Mouse (Mus musculus) CH12.LX (cell line): ENCODE data around the gene Adat3. TPM values are rescaled to one million over a fixed set of nuclear protein-coding genes. Genes with fewer than 3 reads are reported as not detected.

Experiments
- DNase-seq: peaks from one replicate; pipeline ENCODE4 v3.0.0-alpha.2; 2013; ENCODE audit errors: extremely low read depth
- H3K27ac ChIP-seq: 2 replicates; pipeline ENCODE4 v1.5.1; 2012; ENCODE audit warnings: low read depth, mild to moderate bottlenecking, control low read depth, moderate library complexity; ENCODE audit not compliant: insufficient read depth
- H3K27me3 ChIP-seq: replicated peaks from 2 replicates; pipeline ENCODE3; 2012; ENCODE audit warnings: inconsistent platforms
- H3K36me3 ChIP-seq, 2 experiments: replicated peaks in 1 of 2; 2 replicates each; pipeline versions ENCODE3 to v1.6.1; 2012; ENCODE audit warnings: inconsistent platforms in 1 of 2, low read length in 1 of 2, mild to moderate bottlenecking in 1 of 2, mixed read lengths in 1 of 2, moderate library complexity in 1 of 2; ENCODE audit not compliant: control insufficient read depth in 1 of 2, insufficient read depth in 1 of 2
- H3K4me1 ChIP-seq, 2 experiments: 2 replicates each; pipeline ENCODE4 v1.6.1; 2012; ENCODE audit warnings: inconsistent platforms in 1 of 2, moderate library complexity in 1 of 2; ENCODE audit not compliant: insufficient read depth in 2 of 2, control insufficient read depth in 1 of 2
- H3K4me2 ChIP-seq: 2 replicates; pipeline ENCODE4 v1.6.1; 2012; ENCODE audit warnings: low read depth, mild to moderate bottlenecking, control low read depth; ENCODE audit not compliant: poor library complexity, insufficient read depth, severe bottlenecking
- H3K4me3 ChIP-seq, 3 experiments: fragments of 150-350 bp in 1 of 3; sonication (generic) in 1 of 3; replicated peaks in 1 of 3; 2 replicates each; pipeline versions ENCODE3 to v1.5.1; 2011 to 2012; ENCODE audit warnings: low read depth in 2 of 3, low read length in 2 of 3, mild to moderate bottlenecking in 2 of 3, moderate library complexity in 2 of 3, control low read depth in 1 of 3, improper control_type of control experiment in 1 of 3, inconsistent platforms in 1 of 3, mixed read lengths in 1 of 3; ENCODE audit not compliant: poor library complexity in 1 of 3
- H3K79me2 ChIP-seq: replicated peaks from 2 replicates; pipeline ENCODE4 v1.6.1; 2012; ENCODE audit warnings: mild to moderate bottlenecking, moderate library complexity; ENCODE audit not compliant: control insufficient read depth, poor library complexity, insufficient read depth, severe bottlenecking; ENCODE audit errors: extremely low read depth
- H3K9ac ChIP-seq: 2 replicates; pipeline ENCODE4 v1.6.1; 2012; ENCODE audit warnings: low read depth, mild to moderate bottlenecking, control low read depth, moderate library complexity; ENCODE audit not compliant: insufficient read depth
- H3K9me3 ChIP-seq: replicated peaks from 2 replicates; pipeline ENCODE3; 2012; ENCODE audit warnings: low read length, inconsistent platforms, mixed read lengths
- BHLHE40 ChIP-seq: IDR thresholded peaks from 2 replicates; pipeline ENCODE4 v1.6.1; 2011; ENCODE audit warnings: mild to moderate bottlenecking, low read depth, low read length, improper control_type of control experiment
- CHD1 ChIP-seq: IDR thresholded peaks from 2 replicates; pipeline ENCODE4 v1.6.1; 2012; ENCODE audit warnings: low read depth, low read length, improper control_type of control experiment, inconsistent platforms
- CHD2 ChIP-seq: IDR thresholded peaks from 2 replicates; pipeline ENCODE4 v1.6.1; 2011; ENCODE audit warnings: low read length, improper control_type of control experiment
- CTCF ChIP-seq, 2 experiments: IDR thresholded peaks in 1 of 2; conservative IDR thresholded peaks in 1 of 2; 2 replicates each; pipeline ENCODE4 v1.5.1; 2011 to 2012; ENCODE audit warnings: low read depth in 2 of 2, low read length in 2 of 2, improper control_type of control experiment in 1 of 2, inconsistent platforms in 1 of 2, mild to moderate bottlenecking in 1 of 2, moderate library complexity in 1 of 2
- E2F4 ChIP-seq: IDR thresholded peaks from 2 replicates; pipeline ENCODE4 v1.6.1; 2011; ENCODE audit warnings: low read depth, low read length, improper control_type of control experiment; ENCODE audit not compliant: insufficient replicate concordance
- ELF1 ChIP-seq: IDR thresholded peaks from 2 replicates; pipeline ENCODE4 v1.6.1; 2014; ENCODE audit warnings: low read depth, mild to moderate bottlenecking, inconsistent platforms, low read length, improper control_type of control experiment
- EP300 ChIP-seq: IDR thresholded peaks from 2 replicates; pipeline ENCODE4 v1.6.1; 2011; ENCODE audit warnings: low read length, improper control_type of control experiment
- ETS1 ChIP-seq: conservative IDR thresholded peaks from 2 replicates; pipeline ENCODE4 v1.6.1; 2012; ENCODE audit warnings: low read depth, mild to moderate bottlenecking, inconsistent platforms, low read length, improper control_type of control experiment, moderate library complexity
- GABPA ChIP-seq: IDR thresholded peaks from 2 replicates; pipeline ENCODE4 v1.6.1; 2012; ENCODE audit warnings: low read depth, low read length, improper control_type of control experiment, inconsistent platforms; ENCODE audit not compliant: insufficient replicate concordance
- HCFC1 ChIP-seq: IDR thresholded peaks from 2 replicates; pipeline ENCODE4 v1.6.1; 2012; ENCODE audit warnings: low read depth, mild to moderate bottlenecking, inconsistent platforms, low read length, improper control_type of control experiment
- IRF4 ChIP-seq: IDR thresholded peaks from 2 replicates; pipeline ENCODE4 v1.6.1; 2014; ENCODE audit warnings: low read depth, mild to moderate bottlenecking, inconsistent platforms, low read length, improper control_type of control experiment
- JUN ChIP-seq: IDR thresholded peaks from 2 replicates; pipeline ENCODE4 v1.6.1; 2011; ENCODE audit warnings: low read depth, mild to moderate bottlenecking, low read length, improper control_type of control experiment, moderate library complexity; ENCODE audit not compliant: insufficient read depth
- JUND ChIP-seq: conservative IDR thresholded peaks from 2 replicates; pipeline ENCODE4 v1.6.1; 2011; ENCODE audit warnings: low read depth, low read length, improper control_type of control experiment
- KAT2A ChIP-seq: IDR thresholded peaks from 2 replicates; pipeline ENCODE4 v1.6.1; 2012; ENCODE audit warnings: low read length, improper control_type of control experiment, inconsistent platforms; ENCODE audit not compliant: insufficient replicate concordance
- MAFK ChIP-seq: IDR thresholded peaks from 2 replicates; pipeline ENCODE4 v1.6.1; 2011; ENCODE audit warnings: low read length, improper control_type of control experiment; ENCODE audit not compliant: insufficient replicate concordance
- MAX ChIP-seq: IDR thresholded peaks from 2 replicates; pipeline ENCODE4 v1.6.1; 2011; ENCODE audit warnings: low read length, improper control_type of control experiment
- MAZ ChIP-seq: IDR thresholded peaks from 2 replicates; pipeline ENCODE4 v1.6.1; 2012; ENCODE audit warnings: low read depth, mild to moderate bottlenecking, inconsistent platforms, low read length, improper control_type of control experiment, moderate library complexity
- MEF2A ChIP-seq: IDR thresholded peaks from 2 replicates; pipeline ENCODE4 v1.6.1; 2014; ENCODE audit warnings: low read depth, mild to moderate bottlenecking, inconsistent platforms, low read length, improper control_type of control experiment, borderline replicate concordance
- MXI1 ChIP-seq: IDR thresholded peaks from 2 replicates; pipeline ENCODE4 v1.6.1; 2011; ENCODE audit warnings: mild to moderate bottlenecking, low read depth, low read length, improper control_type of control experiment
- MYC ChIP-seq: IDR thresholded peaks from 2 replicates; pipeline ENCODE4 v1.6.1; 2011; ENCODE audit warnings: low read depth, mild to moderate bottlenecking, improper control_type of control experiment, low read length
- NELFE ChIP-seq: IDR thresholded peaks from 2 replicates; pipeline ENCODE4 v1.6.1; 2011; ENCODE audit warnings: low read depth, low read length, improper control_type of control experiment
- NRF1 ChIP-seq: IDR thresholded peaks from 2 replicates; pipeline ENCODE4 v1.6.1; 2014; ENCODE audit warnings: low read depth, mild to moderate bottlenecking, inconsistent platforms, low read length, improper control_type of control experiment, moderate library complexity
- PAX5 ChIP-seq: IDR thresholded peaks from 2 replicates; pipeline ENCODE4 v1.6.1; 2012; ENCODE audit warnings: low read length, inconsistent platforms, mixed read lengths
- POLR2A ChIP-seq: IDR thresholded peaks from 2 replicates; pipeline ENCODE4 v1.6.1; 2011; ENCODE audit warnings: low read depth, mild to moderate bottlenecking, improper control_type of control experiment, low read length
- POLR2AphosphoS2 ChIP-seq: IDR thresholded peaks from 2 replicates; pipeline ENCODE4 v1.6.1; 2011; ENCODE audit warnings: low read depth, low read length, improper control_type of control experiment
- RAD21 ChIP-seq: IDR thresholded peaks from 2 replicates; pipeline ENCODE4 v1.6.1; 2011; ENCODE audit warnings: low read depth, mild to moderate bottlenecking, low read length, improper control_type of control experiment, moderate library complexity
- RCOR1 ChIP-seq: conservative IDR thresholded peaks from 2 replicates; pipeline ENCODE4 v1.6.1; 2012; ENCODE audit warnings: low read depth, mild to moderate bottlenecking, inconsistent platforms, low read length, improper control_type of control experiment
- SIN3A ChIP-seq: IDR thresholded peaks from 2 replicates; pipeline ENCODE4 v1.6.1; 2012; ENCODE audit warnings: low read length, improper control_type of control experiment, inconsistent platforms
- SMC3 ChIP-seq: IDR thresholded peaks from 2 replicates; pipeline ENCODE4 v1.6.1; 2011; ENCODE audit warnings: low read depth, low read length, improper control_type of control experiment
- TBP ChIP-seq: conservative IDR thresholded peaks from 2 replicates; pipeline ENCODE4 v1.6.1; 2011; ENCODE audit warnings: low read depth, low read length, improper control_type of control experiment
- TCF12 ChIP-seq: IDR thresholded peaks from 2 replicates; pipeline ENCODE4 v1.6.1; 2014; ENCODE audit warnings: low read depth, mild to moderate bottlenecking, inconsistent platforms, low read length, improper control_type of control experiment
- UBTF ChIP-seq: IDR thresholded peaks from 2 replicates; pipeline ENCODE4 v1.6.1; 2012; ENCODE audit warnings: low read depth, mild to moderate bottlenecking, inconsistent platforms, low read length, improper control_type of control experiment, moderate library complexity
- USF1 ChIP-seq: IDR thresholded peaks from 2 replicates; pipeline ENCODE4 v1.6.1; 2014; ENCODE audit warnings: low read depth, mild to moderate bottlenecking, inconsistent platforms, low read length, improper control_type of control experiment
- USF2 ChIP-seq: conservative IDR thresholded peaks from 2 replicates; pipeline ENCODE4 v1.6.1; 2011; ENCODE audit warnings: low read depth, low read length, improper control_type of control experiment
- ZC3H11A ChIP-seq: IDR thresholded peaks from 2 replicates; pipeline ENCODE4 v1.6.1; 2012; ENCODE audit warnings: low read depth, mild to moderate bottlenecking, inconsistent platforms, low read length, improper control_type of control experiment
- ZKSCAN1 ChIP-seq: IDR thresholded peaks from 2 replicates; pipeline ENCODE4 v1.6.1; 2012; ENCODE audit warnings: low read depth, inconsistent platforms, low read length, improper control_type of control experiment, borderline replicate concordance
- ZMIZ1 ChIP-seq: IDR thresholded peaks from 2 replicates; pipeline ENCODE4 v1.6.1; 2012; ENCODE audit warnings: low read depth, mild to moderate bottlenecking, inconsistent platforms, low read length, improper control_type of control experiment
- ZNF384 ChIP-seq: IDR thresholded peaks from 2 replicates; pipeline ENCODE4 v1.6.1; 2012; ENCODE audit warnings: low read depth, low read length, improper control_type of control experiment, inconsistent platforms
- dilution Hi-C: fragments of 300-500 bp; cut with MboI; formaldehyde crosslinking; loops from 2 replicates; pipeline ENCODE4 v1.14.3; 2020; ENCODE audit warnings: low sequenced_read_pairs; ENCODE audit not compliant: extremely low pct_unique_long_range_greater_than_20kb, extremely low pct_ligation_motif_present
- in situ Hi-C: fragments of 300-500 bp; cut with MboI; formaldehyde crosslinking; loops from 3 replicates; pipeline ENCODE4 v1.14.3; 2019; ENCODE audit warnings: low sequenced_read_pairs, low pct_ligation_motif_present, low pct_unique_long_range_greater_than_20kb, mixed read lengths
- polyA plus RNA-seq: library from polyadenylated mRNA; unstranded; fragments of >175 nt; gene quantifications from 2 replicates; pipeline ENCODE4 v1.2.1, GENCODE M21; 2012; ENCODE audit warnings: low read depth; ENCODE audit not compliant: insufficient read length
- total RNA-seq, 2 experiments: library from RNA; depleted of rRNA; stranded (reverse); fragments of 300-350 nt in 1 of 2; fragments of >200 nt in 1 of 2; gene quantifications; 2 replicates each; pipeline ENCODE4 v1.2.3; 2012 to 2014

Gene Adat3
- total and polyA plus RNA-seq, 3 experiments, result 5.0 to 6.7 (median 6.6) TPM

DNA sequence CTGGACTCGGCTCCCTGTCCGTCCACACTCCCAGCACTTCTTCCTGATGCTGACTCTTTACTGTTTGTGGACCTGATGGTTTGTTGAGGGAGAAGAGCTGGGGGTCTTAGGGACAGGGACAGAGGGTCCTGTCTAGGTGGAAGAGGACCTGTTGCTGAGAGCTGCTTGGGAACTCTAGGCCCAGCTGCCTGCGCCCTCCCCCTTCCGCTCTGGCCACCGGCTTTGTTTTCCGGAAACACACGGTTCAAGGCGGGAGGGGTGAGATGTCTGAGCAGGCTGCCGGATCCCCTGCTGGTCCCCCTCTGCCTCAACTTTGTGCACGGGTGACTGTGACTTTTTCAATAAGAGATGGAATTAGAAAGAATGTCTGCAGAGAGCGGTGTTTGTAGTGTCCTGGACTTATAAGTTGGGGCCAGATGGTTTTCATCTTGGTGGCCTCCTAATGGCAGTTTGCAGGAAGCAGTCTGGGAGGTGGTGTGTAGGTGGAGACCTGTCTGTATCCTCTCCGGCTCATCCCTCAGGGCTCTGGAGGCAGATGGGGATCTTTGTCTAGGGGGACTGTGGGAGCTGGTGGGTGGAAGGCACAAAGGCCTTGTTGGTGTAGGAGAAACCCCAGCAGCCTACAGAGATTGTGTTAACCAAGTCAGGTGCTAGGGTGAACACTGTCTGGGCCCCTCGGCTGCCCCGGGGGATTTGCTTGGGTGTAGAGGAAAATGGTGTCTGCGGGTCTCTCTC, 20.9 kb downstream of the Adat3 start:
- Histone ChIP-seq H3K27me3 (no peaks in the 10 kb centered on the region), H3K9me3 (no peaks in the 10 kb centered on the region), H3K36me3 (peaks cover 3 to 41% of the 10 kb centered on the region in 2 experiments), H3K4me1 (peaks cover 27 to 53% of the 10 kb centered on the region in 2 experiments), H3K9ac (peak overlapping the region; percentile 99), H3K4me3 (peak overlapping the region; percentile 87 to 99 (median 99)), H3K27ac (peak overlapping the region; percentile 78), H3K4me2 (peak overlapping the region; percentile 66), H3K79me2 (peaks cover 33% of the 10 kb centered on the region)
- dilution Hi-C loops (no loop called here), in situ Hi-C loops (no loop called here)
- peak; percentile 69 for DNase-seq
- TF ChIP-seq MYC (peak; percentile 28; the same call in 1 of the 2 replicates), ZKSCAN1 (no peak), USF2 (no peak), MAFK (no peak), MXI1 (peak; percentile 83), CHD1 (no peak), ELF1 (peak; percentile 83), KAT2A (no peak), ZC3H11A (no peak), BHLHE40 (no peak; the same call in 1 of the 2 replicates), TBP (no peak), TCF12 (0 out of 2 replicates have a peak, but pooled peaks have one; percentile 24), PAX5 (no peak), RAD21 (no peak), POLR2AphosphoS2 (peak; percentile 38; the same call in 1 of the 2 replicates), CHD2 (no peak; the same call in 1 of the 2 replicates), USF1 (no peak), GABPA (no peak), ZNF384 (no peak), EP300 (no peak), HCFC1 (peak; percentile 52), JUND (no peak), JUN (no peak), UBTF (no peak), POLR2A (0 out of 2 replicates have a peak, but pooled peaks have one; percentile 41), CTCF (conservative IDR thresholded peaks at IDR 0.05 in 1 of 2, IDR thresholded peaks at IDR 0.05 in 1 of 2; ENCODE audit: low read depth in 2 of 2, low read length in 2 of 2) (0 out of 4 replicates have a peak, but pooled peaks of 1 of the 2 experiments have one; percentile 13), MAZ (peak; percentile 91; the same call in 1 of the 2 replicates), E2F4 (no peak), SIN3A (peak; percentile 94), NRF1 (peak; percentile 36; the same call in 1 of the 2 replicates), IRF4 (peak; percentile 29), MAX (no peak; the same call in 1 of the 2 replicates), ETS1 (no peak), SMC3 (no peak), ZMIZ1 (0 out of 2 replicates have a peak, but pooled peaks have one; percentile 0), NELFE (no peak), MEF2A (no peak), RCOR1 (no peak)
